Mouse (Mus musculus) heart, adult 2 months (tissue): ENCODE results near the gene Ccdc78.

Source experiments
- CTCF ChIP-seq: fragments of 200-600 bp; IDR thresholded peaks from 2 replicates; pipeline ENCODE4 v1.8.1; 2022; ENCODE audit warnings: antibody characterized with exemption, mild to moderate bottlenecking, moderate library complexity
- POLR2A ChIP-seq: fragments of 200-500 bp; IDR thresholded peaks from 2 replicates; pipeline ENCODE4 v1.6.1; 2011; ENCODE audit warnings: mild to moderate bottlenecking, low read depth, low read length, control low read depth; ENCODE audit not compliant: insufficient read depth

- TF ChIP-seq POLR2A (no peak), CTCF (no peak)
Observed at GRCm38 (mm10) chr17:25825984-25826570, 39.7 kb downstream of the Ccdc78 start.
